Mouse (Mus musculus): ENCODE data around the gene Cd19.
A peak's percentile ranks its signal among the peaks of the same experiment; 100 is the strongest.
"Not testable (repeated sequence)": the region's sequence is repeated elsewhere in the genome, so short reads cannot be mapped to it uniquely, and the experiment has no call there.

Gene Cd19

DNA sequence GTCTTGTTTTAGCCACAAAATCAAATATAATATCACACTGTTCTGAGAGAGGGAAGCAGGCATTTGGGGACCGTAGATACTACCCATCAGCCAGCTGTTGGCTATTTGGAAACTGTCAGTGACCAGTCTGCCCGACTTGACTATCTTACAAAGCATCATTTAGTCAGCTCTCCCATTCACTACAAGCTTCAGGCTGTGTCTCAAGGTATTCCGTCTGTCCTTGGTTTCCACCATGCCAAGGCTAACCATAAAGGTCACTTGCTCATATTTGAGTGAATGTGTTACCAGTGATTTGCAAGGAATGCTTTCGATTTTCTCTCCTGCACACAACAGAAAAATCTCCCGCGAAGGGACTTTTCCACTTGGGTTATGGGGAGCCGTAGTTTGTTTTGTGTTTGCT is 20.0 kb upstream of the Cd19 start:
- no peak for DNase-seq (ENCODE audit: low spot score in 2 of 2)

DNA sequence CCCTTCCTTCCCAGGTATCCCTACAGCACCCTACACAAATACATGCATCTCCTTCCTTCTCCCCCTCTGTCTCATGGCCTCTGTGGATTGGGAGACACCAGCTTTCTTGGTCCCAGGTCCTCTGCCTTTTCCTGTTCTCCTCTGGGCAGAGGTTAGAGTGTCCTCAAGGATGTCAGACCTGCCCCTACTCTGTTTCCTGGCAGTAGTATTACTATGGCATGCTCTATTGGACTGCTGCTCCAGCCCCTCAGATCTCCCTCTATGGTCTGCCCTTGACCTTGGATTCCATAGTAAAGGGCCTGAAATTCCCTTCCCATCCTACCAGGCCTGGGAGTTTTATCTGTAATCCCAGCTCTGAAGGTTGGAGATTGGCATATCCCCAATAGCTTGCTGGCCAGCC is 15.5 kb upstream of the Cd19 start:
- no peak for DNase-seq (ENCODE audit: low spot score in 2 of 2)

DNA sequence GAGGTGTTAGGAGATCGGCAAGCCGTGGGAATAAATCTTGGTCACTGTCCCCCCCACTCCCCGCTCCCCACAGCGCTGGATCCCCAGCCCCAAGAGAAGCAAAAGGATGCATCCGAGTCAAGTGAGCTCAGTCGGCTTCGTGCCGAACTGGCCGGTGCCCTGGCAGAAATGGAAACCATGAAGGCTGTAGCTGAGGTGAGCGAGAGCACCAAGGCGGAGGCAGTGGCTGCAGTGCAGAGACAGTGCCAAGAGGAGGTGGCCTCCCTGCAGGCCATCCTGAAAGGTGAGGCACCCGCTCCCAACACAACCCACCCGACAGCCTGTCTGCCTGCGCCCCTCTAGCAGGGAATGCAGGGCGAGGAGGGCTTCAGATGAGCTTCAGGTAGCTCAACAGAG is 14.8 kb upstream of the Cd19 start:
- no peak for DNase-seq (ENCODE audit: low spot score in 2 of 2)

DNA sequence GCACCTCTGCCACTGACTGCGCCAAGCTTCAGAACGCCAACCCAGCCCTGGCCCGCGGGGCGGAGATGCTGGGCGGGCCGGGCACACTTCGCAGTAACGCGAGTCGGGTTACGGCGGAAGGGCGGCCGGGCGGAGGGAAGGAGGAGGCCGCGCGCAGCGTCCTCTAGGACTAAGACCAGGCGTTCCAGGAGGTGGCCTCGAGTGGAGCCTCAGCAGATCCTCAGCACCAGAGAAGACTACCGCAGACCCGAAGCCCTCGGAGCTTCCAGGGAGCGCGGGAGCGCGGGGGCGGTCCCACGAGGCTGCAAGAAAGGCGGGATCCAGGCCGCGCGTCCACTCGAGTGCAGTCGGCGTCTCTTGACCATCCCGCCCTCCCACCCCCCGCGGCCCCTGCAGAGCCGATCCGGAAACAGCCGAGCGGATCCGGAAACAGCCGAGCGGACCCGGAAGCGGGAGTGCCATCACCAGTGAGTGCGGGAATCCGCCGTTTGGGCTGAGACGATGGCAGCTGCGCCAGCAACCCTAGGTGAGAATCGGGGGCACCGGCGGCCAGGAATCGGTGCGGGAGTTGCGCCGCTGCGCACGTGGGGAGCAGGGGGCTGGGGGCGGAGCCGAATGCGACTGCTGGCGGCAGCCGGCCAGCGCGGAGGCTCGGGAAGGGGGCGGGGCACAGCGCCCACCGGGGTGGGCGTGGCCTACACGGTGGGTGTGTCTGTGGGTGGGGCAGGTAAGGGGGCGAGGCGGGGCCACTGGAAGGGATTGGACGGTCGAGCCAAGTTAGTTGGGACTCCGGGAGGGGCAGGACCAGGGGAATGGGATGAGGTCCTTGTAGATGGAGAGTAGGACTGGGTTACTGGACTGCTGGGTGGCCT is 14.2 kb upstream of the Cd19 start, which contains the start of gene Rabep2:
TSS of gene Rabep2 (plus strand) at position 129 of the 872 bp plus-strand sequence.
- peak; percentile 82 to 94 for DNase-seq (ENCODE audit: low spot score in 2 of 2)

DNA sequence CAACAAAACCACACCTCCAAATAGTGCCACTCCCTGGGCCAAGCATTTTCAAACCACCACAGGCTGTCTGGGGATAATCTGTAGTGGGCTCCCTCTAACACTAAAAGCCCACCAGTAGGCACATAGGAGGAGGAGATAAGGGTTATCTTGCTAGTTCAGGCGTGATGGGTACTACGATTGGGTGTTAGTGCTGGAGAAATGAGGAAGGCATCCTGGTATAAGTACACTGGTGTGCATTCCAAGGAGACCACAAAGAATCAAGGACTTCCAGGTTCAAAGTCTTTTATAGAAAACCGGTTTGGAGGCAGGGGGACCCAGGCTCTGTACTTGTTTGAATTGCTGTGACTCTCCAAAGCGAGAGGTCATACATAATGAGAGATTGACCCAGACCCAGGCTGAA is 13.5 kb upstream of the Cd19 start:
- no peak for DNase-seq (ENCODE audit: low spot score in 2 of 2)

DNA sequence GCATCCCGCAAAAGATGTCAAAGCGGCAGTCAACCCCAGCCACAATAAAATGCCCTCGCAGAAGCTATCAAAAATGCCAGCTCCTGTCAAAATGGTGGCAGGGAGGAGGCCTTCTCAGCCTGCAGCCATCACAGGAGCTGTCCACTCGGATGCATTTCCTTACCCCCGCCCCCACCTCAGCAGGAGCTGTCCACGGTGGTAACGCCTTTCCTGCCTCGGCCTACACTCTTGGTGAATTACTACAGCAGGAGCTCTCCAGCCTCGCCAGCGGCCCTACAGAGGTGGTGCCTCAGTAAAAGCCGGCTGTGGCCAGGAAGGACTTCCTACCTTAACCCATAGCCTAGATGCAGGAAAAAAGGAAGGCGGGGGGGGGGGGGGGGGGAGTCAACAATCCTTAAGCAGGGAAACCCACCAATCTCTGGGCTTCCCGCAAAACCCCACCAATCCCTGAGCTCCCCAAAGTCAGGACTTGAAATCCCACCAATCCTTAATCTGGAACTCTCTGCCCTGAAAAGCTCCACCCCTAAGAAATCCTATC is 12.7 kb upstream of the Cd19 start:
- no peak for DNase-seq (ENCODE audit: low spot score in 2 of 2)

DNA sequence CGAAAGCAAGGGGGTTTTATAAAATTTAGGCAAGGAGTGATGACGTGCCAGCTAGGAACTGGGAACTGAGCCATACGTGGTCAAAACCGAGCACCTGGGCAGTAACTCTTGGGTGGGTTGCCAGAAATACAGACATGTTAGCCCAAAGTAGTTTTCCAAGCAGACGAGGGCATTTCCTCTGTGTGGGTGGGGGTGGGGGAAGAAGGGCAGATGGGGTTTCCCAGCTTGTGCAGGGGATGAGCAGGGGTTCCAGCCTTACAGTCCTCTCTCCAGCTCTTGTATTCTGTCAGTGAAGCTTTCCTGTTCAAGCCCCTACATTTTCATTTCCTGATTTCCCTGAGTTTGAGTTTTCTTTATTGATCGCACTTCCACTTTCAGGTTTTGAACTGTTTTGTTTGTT is 9.5 kb upstream of the Cd19 start:
- DNase-seq (ENCODE audit: low spot score in 2 of 2), result no peak

DNA sequence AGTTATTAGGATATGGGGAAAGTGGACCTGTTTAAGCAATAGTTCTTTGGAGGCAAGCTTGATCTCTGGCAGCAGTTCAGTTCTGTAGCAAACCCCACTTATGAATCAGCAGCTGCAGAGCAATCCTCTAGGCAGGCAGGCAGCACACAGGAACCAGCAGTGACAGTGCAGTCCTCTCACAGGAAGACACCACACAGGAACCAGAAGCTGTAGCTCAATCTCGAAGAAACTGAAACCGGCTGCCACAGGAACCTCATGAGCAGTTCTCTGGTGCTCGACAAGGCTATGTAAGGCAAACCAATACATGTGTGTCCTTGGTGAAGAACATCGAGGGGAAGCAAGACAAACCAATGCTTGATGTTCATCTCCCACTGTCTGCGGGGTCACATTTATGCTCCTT is 7.1 kb upstream of the Cd19 start:
- DNase-seq (ENCODE audit: low spot score in 2 of 2), result no peak

DNA sequence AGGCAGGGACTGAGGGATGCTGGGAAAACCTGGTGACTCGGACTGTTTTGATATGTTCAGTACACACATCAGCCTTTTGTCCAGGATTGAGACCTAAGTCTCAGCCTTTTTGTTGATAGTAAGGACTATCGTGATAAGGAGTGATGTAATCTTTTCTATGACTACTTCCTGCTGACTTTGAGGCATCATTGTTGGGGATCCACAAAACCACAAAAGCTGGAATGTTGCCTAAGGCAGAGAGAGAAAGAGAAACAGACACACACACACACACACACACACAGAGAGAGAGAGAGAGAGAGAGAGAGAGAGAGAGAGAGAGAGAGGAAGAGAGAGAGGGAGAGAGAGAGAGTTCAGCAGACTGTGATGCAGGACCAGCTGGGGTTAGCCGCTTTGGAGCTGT is 3.8 kb upstream of the Cd19 start:
- no peak for DNase-seq (ENCODE audit: low spot score in 2 of 2)

DNA sequence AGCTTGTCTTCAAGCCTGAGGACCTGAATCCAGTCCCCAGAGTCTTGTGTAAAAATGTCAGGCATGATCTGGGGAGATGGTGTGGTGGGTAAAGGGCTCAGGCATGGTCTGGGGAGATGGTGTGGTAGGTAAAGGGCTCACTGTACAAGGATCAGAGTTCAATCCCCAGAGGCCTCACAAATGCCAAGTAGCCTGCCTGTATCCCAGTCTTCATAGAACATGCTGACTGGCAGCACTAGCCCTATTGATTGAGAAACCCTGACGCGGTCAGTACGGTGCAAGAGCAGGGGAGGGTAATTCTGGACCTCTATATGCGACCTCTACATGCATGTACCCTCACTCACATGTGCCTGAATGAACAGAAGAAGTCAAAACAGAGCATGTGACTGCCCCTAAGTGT is 2.9 kb upstream of the Cd19 start:
- no peak for DNase-seq (ENCODE audit: low spot score in 2 of 2)

DNA sequence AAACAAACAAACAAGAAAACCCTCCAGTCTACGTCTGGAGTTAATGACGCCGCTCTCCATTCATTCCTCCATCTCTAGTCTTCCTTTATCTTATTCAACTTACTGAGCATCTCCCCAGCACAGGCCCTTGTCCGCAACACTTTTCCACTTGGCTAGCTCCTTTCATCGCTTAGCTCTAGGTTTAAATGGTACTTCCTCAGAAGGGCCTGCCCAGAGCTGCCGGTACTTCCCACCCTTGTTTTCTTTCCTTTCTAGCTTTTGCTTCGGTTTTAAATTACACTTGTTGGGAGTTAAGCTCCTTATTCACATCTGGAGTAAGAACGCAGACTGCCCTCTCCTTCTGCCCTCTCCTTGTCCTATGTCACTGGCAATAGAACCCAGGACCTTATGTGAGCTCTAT is 2.4 kb upstream of the Cd19 start:
- DNase-seq (ENCODE audit: low spot score in 2 of 2), result no peak

DNA sequence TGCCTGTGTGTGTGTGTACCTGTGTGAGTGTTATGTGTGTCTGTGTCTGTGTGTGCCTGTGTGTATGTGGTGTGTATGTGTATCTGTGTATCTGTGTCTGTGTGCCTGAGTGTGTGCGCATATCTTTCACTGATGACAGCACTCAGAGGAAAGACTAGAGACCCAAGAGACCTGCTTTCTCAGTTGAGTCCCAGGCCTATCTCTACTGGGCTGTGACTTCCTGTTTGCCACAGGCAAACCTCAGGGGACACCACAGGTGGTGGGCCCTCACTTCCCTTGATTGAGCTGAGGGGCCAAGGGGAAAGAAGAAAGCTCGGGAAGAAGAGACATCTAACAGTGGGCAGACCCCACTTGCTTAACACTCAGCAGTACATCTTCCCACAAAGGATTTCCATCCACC is 1.9 kb upstream of the Cd19 start:
- peak; percentile 27 to 31 for DNase-seq (ENCODE audit: low spot score in 2 of 2)

DNA sequence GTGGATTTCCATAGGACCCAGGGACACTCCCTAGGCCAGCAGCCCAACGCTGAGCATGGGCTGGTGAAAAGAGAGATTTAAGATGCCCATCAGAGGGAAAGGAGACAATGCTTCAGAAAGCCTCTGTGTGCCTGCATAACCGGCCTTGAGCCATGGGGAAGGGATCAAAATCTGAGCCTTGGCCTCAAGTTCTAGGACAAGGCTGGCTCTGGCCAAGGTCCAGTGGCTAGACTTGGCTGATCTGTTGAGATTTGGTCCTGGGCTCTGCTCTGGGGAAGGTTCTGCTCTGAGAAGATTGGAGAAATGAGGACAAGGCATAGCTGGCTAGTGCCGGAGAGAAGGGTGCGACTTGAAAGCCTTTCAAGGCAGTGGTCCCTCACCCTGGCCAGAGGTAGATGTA is 3.6 kb downstream of the Cd19 start:
- DNase-seq (ENCODE audit: low spot score in 2 of 2), result no peak

DNA sequence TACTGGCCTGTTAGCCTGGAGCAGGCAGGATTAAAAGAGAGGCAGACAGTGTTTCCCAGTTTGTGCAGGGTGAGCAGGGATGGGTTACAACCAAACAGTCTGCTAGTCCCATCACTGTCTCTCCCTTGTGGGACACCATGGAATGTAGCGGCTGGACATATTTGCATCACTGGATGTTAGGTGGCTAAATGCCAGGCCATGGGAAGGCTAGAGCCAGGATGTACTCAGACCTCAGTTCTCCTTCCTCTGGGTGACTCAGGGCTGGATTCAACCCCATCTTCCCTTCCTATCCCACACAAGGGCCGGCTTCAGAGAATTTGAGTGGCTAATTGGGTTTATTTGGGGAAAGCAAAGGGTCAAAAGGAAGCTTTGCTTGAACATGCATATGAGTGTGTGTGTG is 6.0 kb downstream of the Cd19 start:
- no peak for DNase-seq (ENCODE audit: low spot score in 2 of 2)

DNA sequence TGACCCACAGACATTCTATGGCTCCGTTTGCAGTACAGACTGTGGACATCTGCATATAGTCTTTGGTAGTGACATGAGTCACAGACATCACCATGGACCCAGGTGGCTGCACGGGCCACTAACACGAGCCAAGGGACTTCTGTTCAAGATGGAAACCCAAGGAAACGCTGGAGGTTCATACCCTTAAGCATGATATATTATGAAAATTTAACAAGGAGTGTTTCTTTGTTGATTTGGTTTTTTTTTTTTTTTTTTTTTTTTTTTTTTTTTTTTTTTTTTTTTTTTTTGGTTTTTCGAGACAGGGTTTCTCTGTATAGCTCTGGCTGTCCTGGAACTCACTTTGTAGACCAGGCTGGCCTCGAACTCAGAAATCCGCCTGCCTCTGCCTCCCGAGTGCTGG is 12.2 kb downstream of the Cd19 start:
- not testable (repeated sequence) for DNase-seq (ENCODE audit: low spot score in 2 of 2)

DNA sequence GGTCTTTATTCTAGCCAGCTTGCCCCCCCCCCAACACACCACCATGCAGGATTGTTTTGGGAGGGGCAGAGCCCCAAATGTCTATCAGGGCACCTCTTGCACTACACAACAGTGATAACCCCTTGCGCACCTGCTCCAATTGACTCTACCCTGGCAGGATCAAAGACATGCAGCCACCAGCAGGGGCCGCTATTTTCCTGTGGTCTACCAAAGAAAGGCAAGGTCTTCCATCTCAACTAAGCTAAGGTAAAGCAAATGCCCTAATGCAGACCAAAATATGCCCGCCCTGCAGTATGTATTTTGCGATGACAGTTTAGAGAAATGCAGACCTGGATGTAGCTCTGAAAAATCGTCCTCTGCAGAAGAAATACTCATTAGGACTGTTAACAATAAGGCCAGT is 15.1 kb downstream of the Cd19 start:
- peak; percentile 82 to 96 for DNase-seq (ENCODE audit: low spot score in 2 of 2)

DNA sequence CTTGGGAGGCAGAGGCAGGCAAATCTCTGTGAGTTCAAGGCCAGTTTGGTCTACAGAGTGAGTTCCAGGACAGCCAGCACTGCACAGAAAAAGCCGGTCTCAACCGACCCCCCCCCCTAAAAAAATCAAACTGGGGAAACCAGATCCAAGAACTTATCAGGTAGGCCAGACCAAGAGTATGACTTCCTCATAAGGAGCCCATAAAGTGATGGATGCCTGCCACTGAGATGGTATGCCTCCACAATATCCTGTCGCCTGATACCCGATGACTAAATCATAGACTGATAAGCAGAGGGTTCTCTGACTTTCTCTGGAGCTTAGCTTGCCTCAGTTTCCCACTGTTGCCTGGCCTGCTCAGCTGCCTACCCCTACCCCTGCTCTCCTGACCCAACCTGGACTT is 16.9 kb downstream of the Cd19 start:
- DNase-seq (ENCODE audit: low spot score in 2 of 2), result no peak

DNA sequence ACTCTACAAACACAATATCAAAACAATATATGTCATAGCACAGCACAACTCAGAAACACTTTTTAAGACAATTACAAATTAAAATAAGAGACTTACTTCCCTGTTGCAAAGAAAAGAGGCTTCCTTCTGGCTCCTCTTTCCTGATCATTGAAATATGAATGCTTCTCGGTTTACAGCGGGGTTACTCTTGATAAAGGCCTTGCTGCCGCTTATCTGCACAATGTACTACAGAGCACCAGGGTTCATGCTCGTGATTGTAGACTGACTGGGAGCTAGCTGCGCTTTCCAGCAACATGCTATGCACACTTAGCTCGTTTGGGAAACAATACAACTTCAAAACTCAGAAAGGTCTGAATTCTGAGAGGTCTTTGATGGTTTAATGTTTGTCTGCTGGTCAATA is 17.5 kb downstream of the Cd19 start:
- DNase-seq (ENCODE audit: low spot score in 2 of 2), result no peak

DNA sequence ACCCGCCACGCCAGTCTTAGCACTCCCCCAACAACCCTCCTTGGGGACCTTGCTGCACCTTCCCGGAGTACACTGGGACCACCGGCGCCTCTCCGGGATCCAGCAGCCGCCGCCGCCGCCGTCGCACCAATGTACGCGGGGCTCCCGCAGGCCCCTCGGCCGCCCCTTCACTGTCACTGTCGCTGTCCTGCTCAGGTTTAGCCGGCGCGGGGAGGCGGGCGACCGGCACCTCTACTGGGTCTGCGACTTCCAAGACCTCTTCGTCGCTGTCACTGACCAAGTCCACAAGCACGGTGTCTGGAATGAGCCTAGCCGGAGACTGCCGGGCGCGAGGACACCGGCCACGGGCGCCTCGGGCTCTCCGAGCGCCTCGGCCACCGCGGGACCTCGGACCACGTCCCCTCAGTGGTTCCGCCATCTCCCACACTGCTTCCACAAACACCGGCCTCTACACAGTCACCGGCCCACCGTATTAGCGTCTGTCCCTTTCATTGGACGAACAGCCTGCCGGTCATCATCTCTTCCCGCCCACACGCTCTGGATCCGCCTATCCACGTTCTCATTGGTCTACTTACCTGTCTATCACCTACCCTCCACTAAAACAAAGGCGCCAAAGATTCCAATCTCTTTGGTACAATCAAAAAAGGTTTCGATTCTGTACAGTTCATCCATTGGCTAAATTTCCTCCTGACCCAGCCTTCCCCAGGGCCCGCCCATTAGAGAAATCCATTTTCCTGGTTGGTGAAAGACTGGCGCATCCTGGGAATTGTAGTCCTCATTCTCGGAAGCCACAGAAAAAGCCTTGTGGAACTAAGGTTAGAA is 18.2 kb downstream of the Cd19 start, which contains the start of gene Nfatc2ip:
TSS of gene Nfatc2ip (minus strand) at position 440 of the 822 bp plus-strand sequence.
- peak; percentile 87 to 97 for DNase-seq (ENCODE audit: low spot score in 2 of 2)

DNA sequence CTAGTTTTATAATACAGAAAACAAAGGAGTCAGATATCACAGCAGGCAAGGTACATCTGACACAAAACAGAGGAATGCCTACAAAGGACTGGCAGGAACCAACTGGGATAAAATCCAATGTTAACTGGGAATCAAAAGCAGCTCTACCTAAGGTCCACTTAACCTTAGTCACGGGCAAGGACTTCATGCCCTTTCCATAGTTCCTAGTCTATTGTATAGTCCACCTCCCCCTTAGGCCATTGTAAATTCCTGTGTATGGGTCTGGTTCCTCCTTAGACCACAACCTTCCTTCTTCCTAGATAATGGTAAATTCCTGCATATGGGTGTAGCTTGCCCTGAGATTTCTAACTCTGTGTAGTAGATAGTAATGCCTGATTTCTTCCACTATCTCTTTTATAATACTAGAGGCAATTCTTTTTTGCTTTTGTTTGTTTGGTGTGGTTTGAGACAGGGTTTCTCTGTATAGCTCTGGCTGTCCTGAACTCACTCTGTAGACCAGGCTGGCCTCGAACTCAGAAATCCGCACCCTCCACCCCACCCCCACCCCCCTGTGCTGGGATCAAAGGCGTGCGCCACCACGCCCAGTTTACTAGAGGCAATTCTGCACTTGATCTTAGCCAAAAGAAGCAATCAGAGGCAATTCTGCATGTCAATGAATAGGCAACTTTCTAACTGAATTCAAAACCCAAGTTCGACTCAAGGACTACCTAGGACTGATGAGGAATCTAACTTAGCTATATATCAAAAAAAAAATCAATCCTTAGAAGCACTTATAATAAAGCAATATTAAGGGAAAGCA is 22.4 kb downstream of the Cd19 start:
- not testable (repeated sequence) for DNase-seq (ENCODE audit: low spot score in 2 of 2)

DNA sequence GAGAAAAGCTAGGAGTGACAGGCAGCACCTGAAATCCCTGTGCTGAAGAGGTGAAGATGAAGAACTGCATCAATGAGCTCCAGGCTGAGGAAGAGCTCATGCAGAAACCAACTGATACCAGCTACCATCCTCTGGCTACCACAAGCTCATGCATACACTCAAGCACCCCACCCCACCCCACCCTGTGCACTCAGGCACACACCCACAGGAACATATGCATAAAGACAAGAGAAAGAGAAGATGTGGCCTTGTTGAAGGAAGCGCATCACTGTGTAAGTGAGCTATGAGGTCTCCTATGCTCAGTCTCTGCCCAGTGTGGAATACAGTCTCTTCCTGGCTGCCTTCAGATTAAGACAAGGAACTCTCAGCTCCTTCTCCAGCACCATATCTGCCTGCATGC is 26.5 kb downstream of the Cd19 start:
- no peak for DNase-seq (ENCODE audit: low spot score in 2 of 2)

DNA sequence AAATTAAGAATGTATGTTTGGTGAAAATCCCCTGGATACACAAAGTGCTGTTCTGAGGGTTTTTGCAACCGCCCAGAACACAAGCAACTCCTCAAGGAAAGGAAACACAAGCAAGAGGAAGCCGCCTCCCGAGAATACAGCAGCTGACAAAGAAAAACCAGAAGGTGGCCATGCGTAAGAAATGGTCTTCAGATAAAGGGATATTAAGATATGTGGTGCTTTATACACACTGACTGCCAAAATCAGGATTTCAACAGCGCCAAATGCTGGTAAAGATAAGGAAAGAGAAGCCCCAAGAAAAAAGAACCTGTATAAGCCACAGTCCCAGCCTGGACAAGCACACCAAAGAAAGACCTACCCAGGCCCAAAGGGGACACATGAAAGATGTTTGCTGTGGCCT is 31.1 kb downstream of the Cd19 start:
- no peak for DNase-seq (ENCODE audit: low spot score in 2 of 2)
